Mouse (Mus musculus): ENCODE results near the gene Tmem246.

- peak; percentile 85 for TF ChIP-seq CTCF (IDR thresholded peaks at IDR 0.05; ENCODE audit: low read depth)
- TF ChIP-seq EP300 (IDR thresholded peaks at IDR 0.05; ENCODE audit: low read depth), result no peak
Observed at GRCm38 (mm10) chr4:49567613-49568012, 30.1 kb downstream of the Tmem246 start.

Measured in liver, embryonic 14.5 days (tissue).